ENCODE assay signal across 9 mouse cellular contexts in genomic region chr10:26890269-26890955, GRCm38 (mm10).
A peak's percentile ranks its signal among the peaks of the same experiment; 100 is the strongest.
DNase-seq lines count a peak whose midpoint lies in the region; ATAC-seq and TF ChIP-seq lines count a peak whose summit lies in the region.
"Had no signal": no experiment of that assay in that cellular context is flagged by ENCODE, and none has a peak within 500 bp of the region (broad histone marks: within the 10 kb centered on the region; RNA-seq: fewer than 3 reads in every experiment).

No protein-coding gene starts in this region.

- H3K27ac ChIP-seq in forebrain, embryonic 14.5 days (ENCODE audit: low read depth, low read length): no peak overlapping the region
- H3K27ac ChIP-seq in hindbrain, embryonic 10.5 days: peak overlapping the region; percentile 66
- H3K27ac ChIP-seq in layer of hippocampus, adult 2 months: no peak overlapping the region
- H3K27ac ChIP-seq: lung, embryonic 15.5 days had no signal

- H3K9me3 ChIP-seq in forebrain, embryonic 14.5 days (replicated peaks; ENCODE audit: control insufficient read depth, low read length): no peaks in the 10 kb centered on the region
- H3K9me3 ChIP-seq in hindbrain, embryonic 10.5 days: no peaks in the 10 kb centered on the region
- H3K9me3 ChIP-seq: lung, embryonic 15.5 days had no signal

- WGBS in forebrain, embryonic 14.5 days: 3% methylated on average over 4 of the region's 4 CpGs
- 4% methylated on average over 4 of the region's 4 CpGs for WGBS in hindbrain, embryonic 10.5 days

- H3K36me3 ChIP-seq in forebrain, embryonic 14.5 days (ENCODE audit: control insufficient read depth, insufficient read depth, low read length): no peaks in the 10 kb centered on the region
- H3K36me3 ChIP-seq in hindbrain, embryonic 10.5 days: no peaks in the 10 kb centered on the region
- H3K36me3 ChIP-seq: lung, embryonic 15.5 days had no signal

- ATAC-seq in forebrain, embryonic 14.5 days: peak; percentile 92

- H3K4me1 ChIP-seq in forebrain, embryonic 14.5 days (ENCODE audit: control insufficient read depth, insufficient read depth, low read length): no peaks in the 10 kb centered on the region
- H3K4me1 ChIP-seq in hindbrain, embryonic 10.5 days (replicated peaks): peaks cover 3% of the 10 kb centered on the region; the same call in 1 of the 2 replicates
- H3K4me1 ChIP-seq: lung, embryonic 15.5 days had no signal

- no peak overlapping the region for H3K4me2 ChIP-seq in forebrain, embryonic 14.5 days (ENCODE audit: low read length)
- H3K4me2 ChIP-seq: lung, embryonic 15.5 days had no signal

- no peak overlapping the region for H3K4me3 ChIP-seq in forebrain, embryonic 14.5 days (ENCODE audit: low read depth, low read length)
- H3K4me3 ChIP-seq in hindbrain, embryonic 10.5 days: no peak overlapping the region
- no peak overlapping the region for H3K4me3 ChIP-seq in layer of hippocampus, adult 2 months
- H3K4me3 ChIP-seq: lung, embryonic 15.5 days had no signal

- TF ChIP-seq CTCF in layer of hippocampus, adult 2 months (conservative IDR thresholded peaks at IDR 0.05): peak; percentile 87

- peak; percentile 53 for DNase-seq in MN1 (ENCODE audit: low spot score)
- DNase-seq in brain, embryonic 18.5 days (ENCODE audit: low read depth, low spot score): peak; percentile 72
- peak; percentile 89 for DNase-seq in forebrain, embryonic 14.5 days (ENCODE audit: low spot score)
- peak; percentile 71 for DNase-seq in hindbrain, embryonic 10.5 days (ENCODE audit: low spot score)
- DNase-seq in layer of hippocampus, adult 2 months (ENCODE audit: low spot score in 2 of 2): peak; percentile 44 to 72
- peak; percentile 41 to 77 for DNase-seq in lung, postnatal 4 days
- peak; percentile 87 for DNase-seq in retina, postnatal 1 day
- peak; percentile 35 to 68 for DNase-seq in urinary bladder, postnatal 4 days (ENCODE audit: low spot score in 2 of 2)

- H3K27me3 ChIP-seq in forebrain, embryonic 14.5 days (replicated peaks; ENCODE audit: control insufficient read depth, insufficient read depth, low read length): no peaks in the 10 kb centered on the region
- no peaks in the 10 kb centered on the region for H3K27me3 ChIP-seq in hindbrain, embryonic 10.5 days (ENCODE audit: insufficient read depth, poor library complexity, severe bottlenecking)
- H3K27me3 ChIP-seq: lung, embryonic 15.5 days had no signal

- no peak overlapping the region for H3K9ac ChIP-seq in forebrain, embryonic 14.5 days (ENCODE audit: low read length)
- H3K9ac ChIP-seq: lung, embryonic 15.5 days had no signal
